Mouse (Mus musculus) bone marrow macrophage, adult 2 months (primary cell): Measurements from ENCODE around the gene Cd9. TPM values are rescaled to one million over a fixed set of nuclear protein-coding genes. Genes with fewer than 3 reads are reported as not detected.

Experiments used
- H3K27ac ChIP-seq: 2 replicates; pipeline ENCODE4 v1.5.1; 2012; ENCODE audit warnings: low read depth, low read length; ENCODE audit not compliant: insufficient read depth
- H3K4me1 ChIP-seq: 2 replicates; pipeline ENCODE4 v1.6.1; 2012; ENCODE audit warnings: low read length; ENCODE audit not compliant: control insufficient read depth, insufficient read depth
- H3K4me3 ChIP-seq: 2 replicates; pipeline ENCODE4 v1.5.1; 2012; ENCODE audit warnings: mild to moderate bottlenecking, low read length, moderate library complexity; ENCODE audit not compliant: insufficient read depth
- CTCF ChIP-seq: IDR thresholded peaks from 2 replicates; pipeline ENCODE4 v1.5.1; 2012; ENCODE audit warnings: low read depth, mild to moderate bottlenecking, low read length, moderate library complexity
- POLR2A ChIP-seq: IDR thresholded peaks from 2 replicates; pipeline ENCODE4 v1.6.1; 2012; ENCODE audit warnings: mild to moderate bottlenecking, low read depth, low read length, borderline replicate concordance
- polyA plus RNA-seq: library from polyadenylated mRNA; stranded (reverse); fragments of >200 nt; gene quantifications from 2 replicates; pipeline ENCODE4 v1.2.4, GENCODE M21; 2012; ENCODE audit not compliant: missing spikeins, insufficient read depth, insufficient read length

Cd9 gene
- polyA plus RNA-seq, 1 experiment = 343 TPM

DNA sequence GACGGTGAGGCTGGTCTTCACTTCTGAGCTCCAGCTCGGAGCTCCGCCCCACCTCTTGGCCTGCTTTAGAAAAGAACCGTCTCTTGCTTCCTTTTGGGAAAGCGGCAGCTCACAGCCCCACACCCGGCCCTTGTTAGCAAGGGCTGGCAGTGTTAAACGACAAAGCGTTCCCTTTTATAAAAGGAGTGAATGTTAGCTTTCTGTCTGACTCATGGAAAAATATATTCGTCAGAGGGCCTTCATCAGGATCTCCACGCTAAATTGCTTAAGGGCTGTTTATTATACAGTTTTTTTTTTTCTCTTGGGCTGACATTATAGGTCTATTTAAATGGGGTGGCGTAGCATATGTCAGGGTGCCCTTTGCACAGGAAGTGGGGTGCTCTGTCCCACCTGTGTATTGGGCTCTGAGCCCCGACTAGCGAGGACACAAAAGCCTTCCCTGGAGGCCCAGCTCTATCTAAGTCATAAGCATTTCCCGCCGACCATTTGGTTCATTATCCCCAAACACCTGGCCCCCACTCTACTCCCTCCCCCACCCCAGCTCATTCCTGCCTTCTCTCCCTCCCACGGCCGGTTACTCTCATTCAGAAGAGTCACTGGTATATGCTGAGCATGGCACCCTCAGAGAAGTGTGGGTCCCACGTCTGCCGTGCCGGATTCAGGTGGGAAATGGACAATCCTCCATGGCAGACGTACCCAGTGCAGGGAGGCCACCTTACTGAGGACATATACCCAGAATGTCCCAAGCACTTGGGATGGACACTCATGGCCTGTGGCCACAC lies 26.2 kb downstream of the Cd9 start:
- Histone ChIP-seq H3K4me3 (no peak overlapping the region), H3K27ac (no peak overlapping the region), H3K4me1 (peaks cover 44% of the 10 kb centered on the region)
- TF ChIP-seq CTCF (no peak), POLR2A (no peak)

DNA sequence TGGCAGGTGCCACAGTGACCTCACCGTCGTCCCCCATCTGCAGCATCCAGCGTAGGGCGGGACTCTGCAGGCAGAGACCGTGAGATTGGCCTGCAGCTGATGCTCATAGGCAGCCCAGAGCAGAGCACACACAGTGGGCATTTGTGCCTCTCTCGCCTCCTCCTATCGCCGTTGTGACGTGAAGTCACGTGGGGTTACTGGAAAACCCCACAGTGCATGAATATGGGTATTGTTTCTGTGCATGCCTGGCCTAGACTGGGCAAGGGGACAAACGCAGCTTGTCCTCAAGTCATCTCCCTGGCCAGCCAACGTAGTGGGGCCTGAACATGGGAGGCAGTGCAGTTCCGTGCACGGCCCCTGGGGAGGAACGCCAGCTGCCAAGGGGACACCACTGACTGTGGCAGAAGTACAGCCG lies 27.3 kb downstream of the Cd9 start:
- Histone ChIP-seq H3K4me3 (no peak overlapping the region), H3K4me1 (peaks cover 35% of the 10 kb centered on the region), H3K27ac (no peak overlapping the region)
- no peak for TF ChIP-seq POLR2A
- no peak for TF ChIP-seq CTCF

DNA sequence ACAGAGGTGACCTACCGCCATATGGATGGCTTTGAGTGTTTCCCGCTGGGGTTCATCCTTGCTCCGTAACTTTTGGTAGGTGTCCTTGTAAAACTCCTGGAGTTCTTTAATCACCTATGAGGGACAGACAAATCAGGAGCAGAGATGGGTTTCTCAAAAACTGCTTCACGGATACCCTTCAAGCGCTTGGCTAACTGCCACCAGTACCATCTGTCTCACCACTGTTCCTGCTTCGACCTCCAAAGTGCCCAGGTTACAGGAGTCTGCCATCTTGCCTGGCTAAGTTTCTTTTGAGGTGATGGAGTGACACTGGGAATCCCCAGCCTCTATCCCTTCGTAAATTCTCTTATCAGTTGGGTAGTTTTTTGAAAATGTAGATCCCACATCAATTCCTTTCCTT lies 32.3 kb downstream of the Cd9 start:
- no peak for TF ChIP-seq POLR2A
- no peak for TF ChIP-seq CTCF
- H3K4me3 ChIP-seq = no peak overlapping the region
- H3K27ac ChIP-seq = no peak overlapping the region
- H3K4me1 ChIP-seq = no peaks in the 10 kb centered on the region

DNA sequence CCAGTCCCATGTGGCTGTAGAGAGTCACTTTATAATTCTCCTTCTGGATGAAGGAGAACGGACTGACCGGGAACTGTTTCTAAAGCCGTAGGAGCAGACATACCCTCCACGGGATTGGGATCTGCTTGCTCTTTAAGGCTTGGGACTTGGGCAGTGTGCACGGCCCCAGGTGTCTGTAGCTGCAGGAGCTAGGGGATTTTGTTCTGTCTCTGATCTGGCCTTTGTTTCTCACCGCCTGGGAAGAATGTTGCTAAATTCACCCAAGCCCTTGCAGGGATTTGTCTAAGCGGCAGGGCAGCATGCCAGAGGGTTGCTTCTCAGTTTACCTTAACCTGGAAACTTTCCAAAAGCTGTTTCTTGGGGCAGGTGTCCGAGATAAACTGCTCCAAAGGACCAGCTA lies 32.8 kb downstream of the Cd9 start:
- no peak overlapping the region for H3K4me3 ChIP-seq
- H3K4me1 ChIP-seq = no peaks in the 10 kb centered on the region
- TF ChIP-seq CTCF = no peak
- TF ChIP-seq POLR2A = no peak
- H3K27ac ChIP-seq = no peak overlapping the region

DNA sequence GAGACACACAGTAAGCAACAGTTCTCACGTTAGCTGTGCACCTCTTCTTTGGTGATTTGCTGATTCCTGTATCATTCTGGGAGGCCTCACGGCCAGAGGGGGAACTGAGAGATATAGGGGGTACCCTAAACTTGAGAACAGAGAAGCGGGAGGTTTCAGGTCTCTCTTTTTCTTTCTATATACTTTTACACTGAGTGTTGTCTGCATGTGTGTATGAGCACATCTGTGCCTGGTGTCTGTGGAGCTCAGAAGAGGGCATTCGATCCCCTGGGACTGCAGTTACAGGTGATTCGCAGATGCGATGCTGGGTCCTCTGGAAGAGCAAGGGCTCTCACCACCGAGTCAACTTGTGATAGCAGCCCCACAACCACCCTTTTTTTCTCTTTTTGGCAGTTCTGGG lies 33.3 kb downstream of the Cd9 start:
- no peak overlapping the region for H3K27ac ChIP-seq
- H3K4me1 ChIP-seq = no peaks in the 10 kb centered on the region
- TF ChIP-seq POLR2A = no peak
- no peak for TF ChIP-seq CTCF
- no peak overlapping the region for H3K4me3 ChIP-seq

DNA sequence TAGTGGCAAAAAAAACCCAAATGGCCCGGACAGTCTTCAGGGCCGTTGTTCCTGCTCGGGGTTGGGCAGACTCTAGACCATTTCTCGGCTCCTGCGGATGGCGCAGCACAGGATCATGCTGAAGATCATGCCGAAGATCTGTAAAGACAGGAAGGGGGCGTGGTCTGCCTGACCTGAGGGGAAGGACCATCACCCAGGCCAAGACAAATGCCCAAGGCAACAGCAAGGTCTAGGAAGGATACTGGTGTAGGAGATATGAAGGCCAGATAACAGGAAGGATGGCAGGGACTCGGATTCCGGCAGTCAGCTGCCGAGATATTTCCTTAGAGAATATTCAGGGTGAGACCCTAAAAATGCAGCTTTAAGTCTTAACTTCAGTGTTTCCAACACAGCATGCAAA lies 34.0 kb downstream of the Cd9 start:
- TF ChIP-seq CTCF (no peak), POLR2A (no peak)
- H3K27ac ChIP-seq = no peak overlapping the region
- no peak overlapping the region for H3K4me3 ChIP-seq
- no peaks in the 10 kb centered on the region for H3K4me1 ChIP-seq

DNA sequence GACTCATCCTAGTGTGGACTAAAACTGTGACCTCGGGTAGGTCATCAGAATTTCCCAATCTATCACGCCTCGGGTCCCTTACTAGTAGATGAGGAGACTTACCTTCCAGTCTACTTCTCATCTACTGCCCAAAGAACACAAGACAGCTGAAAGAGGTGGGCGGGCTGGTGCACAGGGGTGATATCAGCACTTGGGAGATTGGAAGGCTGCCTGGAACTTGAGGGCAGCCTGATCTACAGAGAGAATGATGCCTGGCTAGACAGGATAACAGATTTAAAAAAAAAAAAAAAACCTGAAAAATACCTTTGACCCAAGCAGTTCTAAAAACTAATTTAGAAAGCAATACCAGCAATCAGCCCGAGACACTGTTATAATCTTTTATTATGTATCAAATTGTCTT lies 34.7 kb downstream of the Cd9 start:
- H3K27ac ChIP-seq = no peak overlapping the region
- peaks cover 4% of the 10 kb centered on the region for H3K4me1 ChIP-seq
- H3K4me3 ChIP-seq = no peak overlapping the region
- TF ChIP-seq CTCF = no peak
- TF ChIP-seq POLR2A = no peak

DNA sequence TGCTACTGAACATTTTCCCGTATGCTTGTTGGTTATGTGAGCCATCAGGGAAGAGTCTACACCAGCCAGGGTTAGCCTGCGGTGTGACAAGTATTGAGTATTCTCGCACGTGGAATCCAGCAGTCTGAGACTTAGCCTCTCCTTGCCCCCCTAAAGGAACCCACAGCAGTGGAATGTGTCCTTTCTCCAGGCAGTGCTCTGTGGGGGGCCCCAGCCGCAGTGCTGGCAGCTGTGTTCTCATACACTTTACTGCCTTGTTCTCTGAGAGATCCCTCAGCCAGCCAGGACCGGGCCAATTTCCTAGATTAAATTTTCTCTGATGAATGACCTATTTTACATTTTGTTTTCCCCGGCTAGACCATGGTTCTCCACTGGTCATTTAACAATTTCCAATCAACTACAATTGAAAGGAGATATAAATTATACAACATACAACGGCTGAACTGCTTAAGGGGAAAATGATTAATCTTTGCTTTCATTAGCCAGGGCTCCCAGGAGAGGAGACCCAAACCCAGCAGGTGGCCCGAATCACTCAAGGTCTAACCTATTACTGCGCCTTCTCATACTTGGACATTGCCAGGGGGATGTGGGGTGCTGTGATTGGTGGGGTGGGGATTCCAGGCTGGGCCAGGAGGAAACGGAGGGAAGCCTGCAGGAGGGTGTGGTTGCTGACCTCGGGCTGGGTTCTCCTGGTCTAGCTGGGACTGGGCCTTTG lies 38.6 kb downstream of the Cd9 start:
- Histone ChIP-seq H3K27ac (no peak overlapping the region), H3K4me1 (peaks cover 30% of the 10 kb centered on the region), H3K4me3 (no peak overlapping the region)
- TF ChIP-seq POLR2A (no peak), CTCF (no peak)

DNA sequence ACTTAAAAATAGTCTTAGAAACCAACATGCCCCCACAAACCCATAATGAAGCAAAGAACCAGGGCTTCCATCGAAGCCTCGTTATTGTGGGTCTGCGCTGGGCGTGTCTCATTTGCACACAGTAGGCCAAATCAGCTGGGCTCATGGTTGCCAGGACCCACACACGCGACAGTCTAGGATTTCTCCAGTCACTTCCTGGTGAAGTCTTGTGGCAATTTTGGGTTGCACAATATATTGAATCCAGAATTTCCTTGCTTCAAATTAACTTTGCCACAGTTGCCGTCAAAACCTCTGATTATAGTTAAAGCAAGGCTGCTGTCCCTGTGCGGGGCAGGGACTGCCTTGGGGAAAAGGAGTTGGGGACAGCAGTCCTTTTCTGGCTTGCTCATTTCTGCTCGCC lies 39.9 kb downstream of the Cd9 start:
- H3K4me1 ChIP-seq = peaks cover 34% of the 10 kb centered on the region
- H3K27ac ChIP-seq = no peak overlapping the region
- TF ChIP-seq POLR2A (no peak), CTCF (no peak)
- H3K4me3 ChIP-seq = no peak overlapping the region

DNA sequence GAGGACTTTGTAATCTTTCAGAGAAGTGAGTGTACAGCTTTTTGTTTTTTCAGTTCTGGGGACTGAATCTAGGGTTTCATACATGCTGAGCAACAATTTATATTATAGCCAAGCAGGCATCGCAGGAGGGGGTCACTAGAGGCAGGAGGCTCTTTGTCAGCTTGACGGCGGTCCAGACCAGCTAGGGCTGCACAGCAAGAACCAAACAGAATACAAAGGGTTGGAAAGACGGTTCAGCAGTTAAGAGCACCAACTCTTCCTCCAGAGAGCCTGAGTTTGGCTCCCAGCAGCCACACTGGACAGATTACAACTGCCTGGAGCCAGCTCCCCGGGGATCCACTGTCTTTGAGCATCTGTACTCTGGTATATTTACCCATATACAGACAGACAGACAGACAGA lies 40.3 kb downstream of the Cd9 start:
- Histone ChIP-seq H3K4me1 (peaks cover 36% of the 10 kb centered on the region), H3K27ac (no peak overlapping the region), H3K4me3 (no peak overlapping the region)
- TF ChIP-seq CTCF (no peak), POLR2A (no peak)

DNA sequence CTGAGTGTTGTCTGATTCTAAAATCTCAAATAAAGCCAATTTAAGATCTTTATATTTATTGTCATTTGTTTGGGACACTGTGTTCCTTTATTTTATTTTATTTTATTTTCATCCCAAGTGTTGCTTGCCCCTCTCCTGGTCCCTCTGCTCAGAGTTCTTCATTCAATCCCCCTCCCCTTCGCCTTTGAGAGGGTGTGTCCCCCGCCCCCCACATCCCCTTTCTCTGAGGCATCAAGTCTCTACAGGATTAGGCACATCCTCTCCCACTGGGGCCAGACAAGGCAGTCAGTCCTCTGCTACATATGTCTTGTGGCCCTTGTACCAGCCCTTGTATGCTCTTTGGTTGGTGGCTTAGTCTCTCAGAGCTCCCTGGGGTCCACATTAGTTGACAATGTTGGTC lies 46.9 kb downstream of the Cd9 start:
- Histone ChIP-seq H3K27ac (no peak overlapping the region), H3K4me1 (peaks cover 51% of the 10 kb centered on the region), H3K4me3 (no peak overlapping the region)
- no peak for TF ChIP-seq POLR2A
- TF ChIP-seq CTCF = no peak
